Mouse (Mus musculus) myocyte (in vitro differentiated cells): ENCODE measurements around the gene Serac1. TPM values are rescaled to one million over a fixed set of nuclear protein-coding genes. Genes with fewer than 3 reads are reported as not detected.

ENCODE experiments used
- H3K27me3 ChIP-seq: one replicate; pipeline ENCODE4 v1.6.1; 2011; ENCODE audit not compliant: control insufficient read depth, insufficient read depth, insufficient read length
- H3K36me3 ChIP-seq: one replicate; pipeline ENCODE4 v1.6.1; 2011; ENCODE audit not compliant: control insufficient read depth, insufficient read depth
- H3K4me2 ChIP-seq: one replicate; pipeline ENCODE4 v1.6.1; 2011; ENCODE audit warnings: low read depth, control low read depth
- H3K4me3 ChIP-seq: one replicate; pipeline ENCODE4 v1.5.1; 2011; ENCODE audit warnings: mild to moderate bottlenecking, control low read depth, moderate library complexity
- H3K79me2 ChIP-seq: one replicate; pipeline ENCODE4 v1.6.1; 2011; ENCODE audit not compliant: control insufficient read depth, insufficient read depth
- H3ac ChIP-seq: one replicate; pipeline ENCODE4 v1.6.1; 2011; ENCODE audit not compliant: control insufficient read depth, insufficient read length
- CEBPB ChIP-seq: IDR thresholded peaks from 2 replicates; pipeline ENCODE4 v1.6.1; 2011; ENCODE audit warnings: mild to moderate bottlenecking, moderate library complexity; ENCODE audit not compliant: poor library complexity, insufficient read depth, severe bottlenecking
- E2F4 ChIP-seq: IDR thresholded peaks from one replicate; pipeline ENCODE4 v1.6.1; 2011; ENCODE audit warnings: mild to moderate bottlenecking, control low read depth, moderate library complexity; ENCODE audit not compliant: insufficient read depth
- MAX ChIP-seq: IDR thresholded peaks from one replicate; pipeline ENCODE4 v1.6.1; 2011; ENCODE audit warnings: low read depth, mild to moderate bottlenecking, control low read depth
- MYOD1 ChIP-seq, 3 experiments: IDR thresholded peaks; one replicate each; pipeline ENCODE4 v1.6.1; 2011; ENCODE audit warnings: control low read depth in 2 of 3, low read depth in 2 of 3, mild to moderate bottlenecking in 2 of 3, moderate library complexity in 1 of 3; ENCODE audit not compliant: insufficient read length in 2 of 3, control insufficient read depth in 1 of 3
- MYOG ChIP-seq, 3 experiments: IDR thresholded peaks; one replicate each; pipeline ENCODE4 v1.6.1; 2011; ENCODE audit warnings: control low read depth in 2 of 3, low read depth in 2 of 3, mild to moderate bottlenecking in 2 of 3; ENCODE audit not compliant: insufficient read length in 2 of 3, control insufficient read depth in 1 of 3, insufficient read depth in 1 of 3
- POLR2A ChIP-seq: IDR thresholded peaks from one replicate; pipeline ENCODE4 v1.6.1; 2011; ENCODE audit warnings: low read depth, mild to moderate bottlenecking, control low read depth, moderate library complexity; ENCODE audit not compliant: insufficient read length
- POLR2AphosphoS2 ChIP-seq: IDR thresholded peaks from one replicate; pipeline ENCODE4 v1.6.1; 2011; ENCODE audit warnings: low read depth, control low read depth; ENCODE audit not compliant: insufficient read length
- REST ChIP-seq: IDR thresholded peaks from one replicate; pipeline ENCODE4 v1.6.1; 2011; ENCODE audit warnings: mild to moderate bottlenecking, control low read depth, moderate library complexity; ENCODE audit not compliant: insufficient read depth, insufficient read length
- SRF ChIP-seq: IDR thresholded peaks from one replicate; pipeline ENCODE4 v1.6.1; 2011; ENCODE audit warnings: low read depth; ENCODE audit not compliant: control insufficient read depth, insufficient read length
- TCF12 ChIP-seq: IDR thresholded peaks from one replicate; pipeline ENCODE4 v1.6.1; 2011; ENCODE audit warnings: mild to moderate bottlenecking, control low read depth; ENCODE audit not compliant: poor library complexity, insufficient read depth, severe bottlenecking
- TCF3 ChIP-seq: IDR thresholded peaks from one replicate; pipeline ENCODE4 v1.6.1; 2011; ENCODE audit warnings: low read depth, control low read depth; ENCODE audit not compliant: insufficient read length
- USF1 ChIP-seq: IDR thresholded peaks from one replicate; pipeline ENCODE4 v1.6.1; 2011; ENCODE audit warnings: low read depth, mild to moderate bottlenecking, control low read depth, moderate library complexity
- polyA plus RNA-seq: library from polyadenylated mRNA; unstranded; fragments of >200 nt; fragmentation: generic; extraction: Trizol; gene quantifications from one replicate; pipeline ENCODE4 v1.2.1, GENCODE M21; 2012; ENCODE audit warnings: missing spikeins

Serac1 gene
- polyA plus RNA-seq, 1 experiment, result 3.5 TPM

DNA sequence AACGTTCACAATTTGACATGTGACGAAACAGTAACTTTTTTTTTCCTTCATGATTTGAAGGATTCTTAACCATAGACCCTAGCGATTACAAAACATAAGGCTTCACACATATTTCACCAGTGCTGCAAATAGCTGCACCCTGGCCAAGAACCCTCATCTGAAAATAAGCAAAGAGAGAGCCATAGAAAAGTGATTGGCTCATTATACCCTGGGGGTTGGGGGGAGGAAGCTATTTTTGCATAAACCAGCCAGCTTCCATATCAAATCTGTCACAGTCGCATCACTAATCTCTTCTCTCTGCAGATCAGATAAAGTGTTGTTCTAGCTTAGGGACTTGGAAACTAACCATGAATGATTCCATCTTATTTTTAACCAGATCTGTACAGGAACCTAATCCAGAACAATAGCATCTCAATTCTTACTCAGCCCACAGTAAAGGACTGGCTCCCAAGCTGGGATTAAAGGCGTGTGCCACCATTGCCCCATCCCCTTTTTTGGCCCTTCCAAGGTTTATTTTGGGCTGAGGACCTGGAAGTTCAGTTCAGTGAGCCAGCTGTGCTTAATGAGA, 3.9 kb upstream of the Serac1 start:
- peaks cover 39% of the 10 kb centered on the region for H3K36me3 ChIP-seq
- TF ChIP-seq SRF (no peak), CEBPB (no peak), E2F4 (no peak), MYOG (IDR thresholded peaks at IDR 0.05; ENCODE audit: control insufficient read depth in 1 of 3, insufficient read depth in 1 of 3, insufficient read length in 2 of 3, low read depth in 2 of 3) (no peak), REST (no peak), POLR2A (no peak), POLR2AphosphoS2 (no peak), TCF3 (no peak), USF1 (no peak)
- no peak overlapping the region for H3K4me2 ChIP-seq
- no peak overlapping the region for H3K4me3 ChIP-seq
- no peak overlapping the region for H3ac ChIP-seq
- H3K27me3 ChIP-seq, result no peaks in the 10 kb centered on the region
- peaks cover 23% of the 10 kb centered on the region for H3K79me2 ChIP-seq

DNA sequence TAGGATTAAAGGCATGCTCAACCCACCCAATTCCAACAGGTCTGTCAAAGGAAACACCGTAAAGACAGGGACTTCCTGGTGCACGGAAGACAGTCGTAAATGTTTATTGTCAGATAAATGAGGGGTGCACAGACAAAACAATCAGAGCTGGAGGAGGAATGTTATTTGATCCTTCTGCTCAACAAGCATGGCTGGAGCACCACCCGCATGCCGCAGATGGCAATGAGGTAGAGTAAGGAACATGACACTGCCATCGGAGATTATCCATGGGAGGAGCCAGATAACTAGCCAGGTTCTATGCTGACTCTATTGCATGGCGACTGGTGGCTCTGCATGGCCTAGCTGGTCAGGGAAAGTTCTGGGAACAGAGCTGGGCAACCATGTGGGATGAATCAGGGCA, 6.1 kb downstream of the Serac1 start:
- peaks cover 22% of the 10 kb centered on the region for H3K36me3 ChIP-seq
- no peak overlapping the region for H3ac ChIP-seq
- TF ChIP-seq MYOG (IDR thresholded peaks at IDR 0.05; ENCODE audit: control insufficient read depth in 1 of 3, insufficient read depth in 1 of 3, insufficient read length in 2 of 3, low read depth in 2 of 3) (no peak), TCF3 (no peak), TCF12 (no peak), MAX (no peak)
- no peaks in the 10 kb centered on the region for H3K27me3 ChIP-seq
- H3K4me3 ChIP-seq, result no peak overlapping the region
- H3K4me2 ChIP-seq, result no peak overlapping the region
- H3K79me2 ChIP-seq, result peaks cover 5% of the 10 kb centered on the region

DNA sequence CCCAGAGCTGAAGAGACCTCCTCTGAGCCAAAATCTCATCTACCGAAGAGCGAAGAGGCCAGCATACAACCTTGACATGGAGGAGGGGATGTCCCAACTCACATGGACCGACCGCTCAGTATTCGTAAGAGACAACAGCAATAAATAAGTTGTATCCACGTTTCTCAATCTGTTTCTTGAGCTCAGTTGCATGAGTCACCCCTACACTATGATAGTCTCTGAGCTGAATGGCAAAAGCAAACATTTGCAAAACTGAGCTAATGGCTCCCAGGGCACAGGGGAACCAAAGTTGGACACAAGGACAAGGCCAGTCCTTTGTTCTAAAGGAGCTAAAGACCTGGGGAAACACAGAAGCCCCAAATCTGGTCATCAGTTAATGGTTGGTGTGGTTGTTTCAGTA, 9.7 kb downstream of the Serac1 start:
- H3K4me3 ChIP-seq, result no peak overlapping the region
- H3K4me2 ChIP-seq, result no peak overlapping the region
- peaks cover 39% of the 10 kb centered on the region for H3K36me3 ChIP-seq
- H3ac ChIP-seq, result no peak overlapping the region
- H3K27me3 ChIP-seq, result no peaks in the 10 kb centered on the region
- TF ChIP-seq SRF (no peak), POLR2A (no peak), MAX (no peak), MYOG (IDR thresholded peaks at IDR 0.05; ENCODE audit: control insufficient read depth in 1 of 3, insufficient read depth in 1 of 3, insufficient read length in 2 of 3, low read depth in 2 of 3) (no peak), MYOD1 (IDR thresholded peaks at IDR 0.05; ENCODE audit: control insufficient read depth in 1 of 3, insufficient read length in 2 of 3, low read depth in 2 of 3) (no peak), TCF3 (no peak), CEBPB (no peak), E2F4 (no peak), USF1 (no peak)
- H3K79me2 ChIP-seq, result no peaks in the 10 kb centered on the region

DNA sequence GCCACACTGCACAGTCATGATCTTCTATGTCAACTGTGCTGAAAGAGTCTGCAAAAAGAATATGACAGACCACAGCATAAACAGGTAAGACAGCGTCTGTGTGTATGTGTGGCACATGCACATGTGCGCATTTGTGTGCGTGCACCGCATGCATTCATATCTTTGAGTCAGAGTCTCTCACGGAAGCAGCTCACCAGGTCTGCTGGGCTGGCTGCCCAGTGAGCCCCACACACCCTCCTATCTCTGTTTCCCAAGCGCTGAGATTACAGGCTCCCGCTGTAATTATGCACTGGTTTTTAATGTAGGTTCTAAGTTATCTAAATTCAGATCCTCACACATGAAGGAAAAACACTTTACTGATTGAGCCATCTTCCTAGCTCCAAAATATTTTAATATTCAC, 11.9 kb downstream of the Serac1 start:
- Histone ChIP-seq H3K4me2 (no peak overlapping the region), H3ac (no peak overlapping the region), H3K36me3 (peaks cover 37% of the 10 kb centered on the region), H3K79me2 (no peaks in the 10 kb centered on the region), H3K27me3 (no peaks in the 10 kb centered on the region), H3K4me3 (no peak overlapping the region)
- TF ChIP-seq POLR2A (no peak), E2F4 (no peak), SRF (no peak), MYOG (IDR thresholded peaks at IDR 0.05; ENCODE audit: control insufficient read depth in 1 of 3, insufficient read depth in 1 of 3, insufficient read length in 2 of 3, low read depth in 2 of 3) (no peak), TCF3 (no peak), USF1 (no peak), MYOD1 (IDR thresholded peaks at IDR 0.05; ENCODE audit: control insufficient read depth in 1 of 3, insufficient read length in 2 of 3, low read depth in 2 of 3) (no peak), POLR2AphosphoS2 (no peak), REST (no peak), CEBPB (no peak), TCF12 (no peak)

DNA sequence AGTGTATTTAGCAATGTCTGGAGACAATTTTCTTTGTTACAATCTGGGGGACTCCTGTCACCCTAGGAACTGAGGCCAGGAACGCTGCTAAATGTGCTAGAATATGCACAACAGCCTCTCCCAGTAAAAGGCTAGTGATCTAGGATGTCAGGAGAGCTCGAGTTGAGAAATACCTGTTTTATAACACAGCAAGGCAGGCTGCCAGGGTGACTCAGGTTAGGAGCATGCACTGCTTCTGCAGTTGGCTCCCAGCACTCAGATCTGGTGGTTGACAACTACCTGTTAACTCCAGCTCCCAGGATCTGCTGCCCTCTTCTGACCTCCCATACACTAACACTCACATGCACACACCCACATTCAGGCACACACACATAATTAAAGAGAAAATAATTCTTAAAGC, 13.5 kb downstream of the Serac1 start:
- no peaks in the 10 kb centered on the region for H3K27me3 ChIP-seq
- H3K79me2 ChIP-seq, result no peaks in the 10 kb centered on the region
- H3K36me3 ChIP-seq, result peaks cover 27% of the 10 kb centered on the region
- H3K4me2 ChIP-seq, result no peak overlapping the region
- TF ChIP-seq CEBPB (no peak), POLR2A (no peak), USF1 (no peak), MYOD1 (IDR thresholded peaks at IDR 0.05; ENCODE audit: control insufficient read depth in 1 of 3, insufficient read length in 2 of 3, low read depth in 2 of 3) (no peak)
- no peak overlapping the region for H3ac ChIP-seq
- H3K4me3 ChIP-seq, result no peak overlapping the region

DNA sequence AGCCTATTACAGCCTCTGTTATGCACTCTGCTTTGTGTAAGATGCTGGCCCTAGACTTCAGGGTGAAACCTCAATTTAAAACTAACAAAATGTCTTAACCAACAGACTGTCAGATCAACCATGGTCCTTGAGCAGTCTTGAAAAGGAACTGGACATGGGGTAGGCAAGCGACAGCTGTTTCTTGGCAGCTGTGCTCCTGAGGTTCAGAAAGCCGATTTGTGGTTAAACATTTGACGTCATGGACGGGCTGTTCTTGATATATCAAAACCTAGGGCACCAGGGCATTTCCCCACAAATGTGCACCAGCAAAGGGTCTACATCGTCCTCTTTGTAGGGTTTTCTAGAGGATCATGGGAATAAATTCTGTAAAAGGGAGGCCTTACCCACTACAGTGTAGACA, 16.0 kb downstream of the Serac1 start:
- TF ChIP-seq MYOD1 (IDR thresholded peaks at IDR 0.05; ENCODE audit: control insufficient read depth in 1 of 3, insufficient read length in 2 of 3, low read depth in 2 of 3) (peak in 2 of 3 experiments; percentile 88 to 95), TCF3 (peak; percentile 49), TCF12 (peak; percentile 64), CEBPB (no peak), MYOG (IDR thresholded peaks at IDR 0.05; ENCODE audit: control insufficient read depth in 1 of 3, insufficient read depth in 1 of 3, insufficient read length in 2 of 3, low read depth in 2 of 3) (peak; percentile 47 to 87 (median 54))
- Histone ChIP-seq H3K36me3 (peaks cover 26% of the 10 kb centered on the region), H3K4me3 (no peak overlapping the region), H3K79me2 (no peaks in the 10 kb centered on the region), H3ac (no peak overlapping the region), H3K27me3 (no peaks in the 10 kb centered on the region), H3K4me2 (no peak overlapping the region)
